Mouse (Mus musculus) cerebellum, postnatal 10 days (tissue): ENCODE measurements at regions not wholly inside any gene's neighbourhood (a gene's known extent, or its start where the extent isn't known, plus 50 kb on each side); places are given as distances from the start of the nearest gene placed in this dataset.

ENCODE experiments used
- DNase-seq, 2 experiments: peaks; one replicate each; pipeline ENCODE4 v3.0.0; 2021; ENCODE audit warnings: mixed read lengths in 2 of 2

DNA sequence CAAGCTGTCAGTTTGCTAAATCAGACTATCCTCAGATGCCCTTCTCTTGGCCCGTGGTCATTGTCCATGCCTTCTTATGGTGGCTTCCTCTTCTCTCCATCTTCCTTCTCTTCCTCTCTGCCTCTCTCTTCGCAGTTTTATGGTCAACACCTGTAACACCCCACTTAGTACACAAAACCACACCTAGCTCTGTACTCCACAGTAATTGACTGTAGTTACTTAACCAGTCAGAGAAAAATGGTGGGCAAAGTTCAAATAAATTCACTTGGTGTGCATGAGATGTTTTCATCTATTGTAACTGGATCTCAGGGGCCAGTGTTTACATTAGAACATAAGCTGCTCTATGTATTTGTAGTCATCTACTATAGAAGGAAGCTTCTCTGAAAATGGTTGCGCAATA lies 807.8 kb upstream of the Cadm2 start:
- no peak for DNase-seq

DNA sequence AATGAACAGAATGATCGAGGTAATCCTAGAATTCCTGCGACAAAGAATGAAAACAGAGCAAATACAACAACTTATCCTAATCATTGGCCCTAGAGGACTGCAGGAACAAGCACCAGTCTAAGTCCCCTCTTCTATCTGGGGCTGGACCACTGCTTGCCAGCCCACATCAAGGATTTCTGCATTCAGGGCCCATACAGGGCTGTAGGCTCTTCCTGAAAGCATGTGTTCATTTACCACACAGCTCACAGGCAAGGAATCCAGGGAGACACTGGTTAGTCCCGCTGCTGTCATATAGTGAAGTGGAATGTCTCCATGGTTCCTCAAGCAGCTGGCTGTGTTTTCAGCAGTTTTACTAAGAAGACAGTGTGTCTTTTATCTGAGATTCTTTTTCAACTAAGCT lies 806.8 kb upstream of the Cadm2 start:
- no peak for DNase-seq

DNA sequence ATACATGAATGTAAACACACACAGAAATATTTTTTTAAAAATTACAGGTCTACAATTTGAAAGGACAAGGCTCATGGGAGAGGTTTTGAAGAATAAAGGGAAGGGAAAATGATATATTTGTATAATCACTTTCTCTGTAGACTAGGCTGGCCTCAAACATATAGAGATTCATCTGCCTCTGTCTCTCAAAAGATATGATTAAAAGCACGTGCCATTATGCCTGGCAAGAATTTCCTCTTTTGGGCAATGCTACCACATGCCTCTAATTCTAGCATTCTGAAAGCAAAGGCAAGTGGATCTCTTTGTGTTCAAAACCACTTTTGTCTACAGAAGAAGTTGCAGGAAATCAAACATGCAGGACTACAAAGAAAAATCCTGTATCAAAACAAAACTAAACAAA lies 804.6 kb upstream of the Cadm2 start:
- no peak for DNase-seq

DNA sequence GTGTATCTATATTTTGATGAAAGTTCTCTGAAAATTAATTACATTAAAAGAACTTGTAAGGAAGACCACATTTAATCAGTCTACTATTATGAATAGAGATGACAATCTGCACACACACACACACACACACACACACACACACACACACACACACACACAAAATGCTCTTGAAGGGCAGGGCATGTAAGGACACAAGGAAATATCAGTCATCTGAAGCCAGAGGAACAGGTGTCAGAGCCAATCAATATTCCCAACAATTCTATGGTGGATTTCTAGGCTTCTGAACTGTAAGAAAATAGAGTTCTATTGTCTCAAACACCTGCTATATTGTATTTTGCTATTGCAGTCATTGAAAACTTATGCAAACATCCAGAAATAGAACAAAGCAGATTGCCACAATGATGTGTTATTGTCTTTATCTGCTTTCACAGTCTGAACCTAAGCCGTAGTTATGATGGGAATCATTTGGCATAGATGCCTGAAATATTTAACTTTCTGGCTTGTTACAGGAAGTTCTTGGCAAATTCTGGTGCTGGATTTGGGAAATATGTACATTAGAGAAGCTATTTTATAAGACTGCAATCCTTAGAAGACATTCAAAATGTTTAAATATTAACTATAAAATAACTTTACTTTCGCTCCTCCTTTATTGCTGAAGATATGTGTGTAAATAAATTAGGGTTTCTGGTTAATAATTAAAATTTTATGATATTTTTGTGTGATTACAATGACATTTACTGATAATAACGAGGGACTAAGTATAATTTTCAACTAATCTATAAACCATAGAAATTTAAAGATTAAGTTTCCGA lies 781.4 kb upstream of the Cadm2 start:
- peak; percentile 42 to 60 for DNase-seq

DNA sequence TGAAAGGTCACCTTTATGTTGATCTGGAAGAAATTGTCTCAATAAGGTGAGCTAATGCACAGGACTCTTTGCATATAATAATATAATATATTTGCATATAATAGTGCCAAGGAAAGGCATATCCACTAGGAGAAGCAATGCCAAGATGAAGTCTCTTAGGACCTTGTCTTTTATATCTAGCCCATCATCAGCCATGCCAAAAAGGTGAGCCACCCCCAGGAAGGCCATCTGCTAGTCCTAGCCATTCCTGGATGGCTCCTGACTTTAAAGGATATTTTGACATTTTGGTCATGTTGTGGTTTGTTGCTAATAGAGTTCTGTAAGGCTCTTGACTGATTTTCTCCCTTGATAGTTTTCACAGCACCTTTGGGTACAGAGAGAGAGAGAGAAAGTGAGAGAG lies 779.9 kb upstream of the Cadm2 start:
- DNase-seq = peak; percentile 77 to 80

DNA sequence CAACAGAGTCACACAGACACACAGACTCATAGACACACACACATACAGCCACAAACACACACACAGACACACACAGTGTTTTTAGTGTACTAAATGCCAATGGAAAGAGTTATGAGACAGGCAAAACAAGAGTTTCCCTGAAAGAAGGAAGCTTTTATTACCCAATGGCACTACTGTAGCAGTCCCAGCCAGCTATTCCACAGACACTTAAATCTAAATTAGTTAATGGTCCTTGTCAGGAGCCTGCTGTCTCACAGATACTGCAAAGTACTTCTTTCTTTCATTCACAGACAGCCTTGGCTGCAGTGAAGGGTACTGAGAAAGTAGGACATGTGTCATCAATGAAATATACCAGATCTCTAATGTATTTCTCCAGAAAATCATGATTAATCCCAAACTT lies 730.4 kb upstream of the Cadm2 start:
- DNase-seq = no peak

DNA sequence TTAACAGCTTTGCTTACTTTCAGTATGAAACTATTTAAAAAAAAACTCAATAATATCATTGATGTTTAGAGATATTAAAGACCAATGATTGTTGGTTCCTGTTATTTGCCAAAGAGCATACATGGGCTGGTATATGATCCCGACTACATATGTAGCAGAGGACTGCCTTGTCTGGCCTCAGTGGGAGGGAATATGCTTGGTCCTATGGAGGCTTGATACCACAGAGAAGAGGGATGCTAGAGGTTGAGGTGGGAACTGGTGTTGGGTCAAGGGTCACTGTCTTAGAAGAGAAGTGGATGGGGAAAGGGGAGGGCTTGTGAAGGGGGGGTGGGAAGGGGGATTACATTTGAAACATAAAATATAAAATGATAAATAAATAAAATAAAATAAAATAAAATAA lies 718.3 kb upstream of the Cadm2 start:
- DNase-seq = no peak
